Mouse (Mus musculus): ENCODE data around the gene Ppp4r4.
A peak's percentile ranks its signal among the peaks of the same experiment; 100 is the strongest.
"Not testable (repeated sequence)": the region's sequence is repeated elsewhere in the genome, so short reads cannot be mapped to it uniquely, and the experiment has no call there.

The Ppp4r4 gene

DNA sequence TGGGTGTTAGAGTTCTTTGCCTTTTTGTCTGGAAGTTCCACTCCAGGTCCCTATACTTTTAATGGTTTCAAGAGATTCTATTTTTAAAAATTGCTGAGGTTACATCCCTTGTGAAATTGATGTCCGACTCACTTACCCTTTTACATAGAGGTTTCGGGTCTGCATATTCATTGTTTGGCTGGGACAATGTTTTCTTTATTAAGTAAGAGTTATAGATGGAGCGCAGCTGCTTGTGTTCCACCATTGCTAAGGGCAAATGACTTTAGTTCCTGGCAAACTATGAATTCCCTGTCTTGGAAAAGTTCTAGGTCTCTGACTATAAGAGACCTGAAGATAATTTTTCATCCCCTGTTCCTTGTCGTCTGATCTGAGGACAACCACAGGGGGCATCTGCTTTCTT is 8.3 kb downstream of the Ppp4r4 start:
- DNase-seq: no peak

DNA sequence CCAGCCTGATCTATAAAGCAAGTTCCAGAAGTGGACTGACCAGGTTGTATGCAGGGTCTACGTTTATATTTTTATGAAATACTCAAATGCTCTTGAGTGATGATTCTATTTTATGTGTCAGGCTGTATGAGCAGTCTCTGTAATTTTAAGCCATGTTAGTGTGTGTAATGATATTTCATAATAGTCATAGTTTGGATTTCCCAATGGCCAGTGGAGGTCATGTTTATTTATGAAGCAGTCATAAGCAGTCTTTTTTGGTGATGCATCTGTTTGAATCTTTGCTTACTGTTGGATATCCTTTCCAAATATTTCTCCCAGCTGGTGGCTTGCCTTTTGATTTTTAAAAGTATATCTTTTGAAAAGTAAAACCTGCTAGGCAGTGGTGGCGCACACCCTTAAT is 11.3 kb downstream of the Ppp4r4 start:
- DNase-seq: no peak

GRCm38 (mm10) chr12:103544213-103544612 is 12.1 kb downstream of the Ppp4r4 start:
- DNase-seq: peak; percentile 14 to 49

DNA sequence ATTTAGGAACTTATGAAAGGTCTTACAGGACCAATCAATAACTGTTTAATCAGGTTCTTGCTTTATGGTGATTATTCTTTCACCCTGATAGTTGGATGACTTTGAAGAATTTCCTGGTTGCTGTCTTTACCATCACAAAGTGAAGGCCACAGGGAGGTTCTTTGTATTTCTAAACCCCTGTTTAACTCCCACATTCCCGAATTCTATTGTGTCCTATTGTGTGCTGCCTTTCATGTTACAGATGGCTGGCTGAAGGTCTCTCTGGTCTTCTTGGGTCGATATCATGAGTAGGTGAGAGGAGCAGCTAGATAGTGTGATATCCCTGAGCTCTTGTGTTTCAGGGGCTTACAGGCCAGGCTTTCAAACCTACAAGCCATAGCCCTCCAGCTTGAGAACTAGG is 15.4 kb downstream of the Ppp4r4 start:
- no peak for DNase-seq

- DNase-seq: no peak
Measured at GRCm38 (mm10) chr12:103548526-103548925, 16.4 kb downstream of the Ppp4r4 start.

DNA sequence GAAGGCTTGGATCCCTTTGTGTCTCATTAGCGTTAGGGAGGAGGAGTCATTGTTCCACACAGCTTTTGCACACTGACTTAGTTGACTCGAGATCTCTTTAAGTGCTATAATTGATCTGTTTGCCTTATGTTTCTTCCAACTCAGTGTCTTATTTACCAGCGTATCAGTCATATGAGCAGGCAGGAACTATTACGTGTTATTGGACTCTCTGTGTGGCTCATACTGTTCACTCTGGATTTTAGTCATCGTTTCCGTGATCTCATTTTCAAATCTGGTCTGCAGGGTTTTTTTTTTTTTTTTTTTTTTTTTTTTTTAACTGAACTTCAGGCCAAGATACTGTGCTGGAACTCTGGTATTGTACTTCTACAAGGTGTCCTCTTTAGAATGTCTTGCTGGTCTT is 18.0 kb downstream of the Ppp4r4 start:
- no peak for DNase-seq

- no peak for DNase-seq
Measured at GRCm38 (mm10) chr12:103551422-103551821, 19.3 kb downstream of the Ppp4r4 start.

DNA sequence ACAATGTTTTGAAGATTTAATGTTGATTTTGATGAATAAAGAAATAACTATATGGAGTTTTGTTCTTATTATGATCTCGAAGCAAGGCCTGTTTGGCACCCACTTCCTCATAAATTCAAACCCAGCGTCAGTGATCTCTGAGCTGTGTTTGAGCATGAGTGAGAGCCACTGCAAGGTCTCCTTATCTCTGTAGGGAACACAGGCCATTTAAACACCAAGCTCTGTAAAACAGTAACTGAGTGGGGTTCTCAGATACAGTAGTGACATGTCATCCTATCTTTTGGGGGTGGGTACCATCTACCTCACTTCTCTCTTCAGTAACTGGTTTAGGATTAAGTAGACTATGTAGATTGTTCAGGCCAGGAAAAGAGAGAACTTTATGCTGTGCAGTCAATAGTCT is 20.4 kb downstream of the Ppp4r4 start:
- no peak for DNase-seq

GRCm38 (mm10) chr12:103553497-103553896 is 21.4 kb downstream of the Ppp4r4 start:
- no peak for DNase-seq

DNA sequence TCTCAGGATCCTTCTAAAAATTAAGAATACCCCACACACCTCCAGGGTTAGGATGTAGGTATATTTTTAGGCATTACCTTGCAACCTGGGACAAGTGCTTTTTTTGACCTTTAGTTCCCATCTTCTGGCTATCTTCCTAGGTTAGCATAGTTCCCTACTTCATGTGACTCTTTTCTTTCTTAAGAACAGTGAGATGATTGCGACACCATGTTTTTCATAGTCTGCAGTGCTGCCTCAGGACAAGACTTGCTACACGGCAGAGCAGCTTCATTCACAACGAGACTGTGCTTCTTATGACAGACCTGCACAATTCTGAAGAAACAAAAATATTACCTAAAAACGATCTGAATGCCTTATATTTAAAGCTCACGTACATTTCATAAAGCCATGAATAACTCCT is 24.8 kb downstream of the Ppp4r4 start:
- no peak for DNase-seq

GRCm38 (mm10) chr12:103564726-103565125 is 32.6 kb downstream of the Ppp4r4 start:
- no peak for DNase-seq

- no peak for DNase-seq
Measured at GRCm38 (mm10) chr12:103565151-103565550, 33.1 kb downstream of the Ppp4r4 start.

DNA sequence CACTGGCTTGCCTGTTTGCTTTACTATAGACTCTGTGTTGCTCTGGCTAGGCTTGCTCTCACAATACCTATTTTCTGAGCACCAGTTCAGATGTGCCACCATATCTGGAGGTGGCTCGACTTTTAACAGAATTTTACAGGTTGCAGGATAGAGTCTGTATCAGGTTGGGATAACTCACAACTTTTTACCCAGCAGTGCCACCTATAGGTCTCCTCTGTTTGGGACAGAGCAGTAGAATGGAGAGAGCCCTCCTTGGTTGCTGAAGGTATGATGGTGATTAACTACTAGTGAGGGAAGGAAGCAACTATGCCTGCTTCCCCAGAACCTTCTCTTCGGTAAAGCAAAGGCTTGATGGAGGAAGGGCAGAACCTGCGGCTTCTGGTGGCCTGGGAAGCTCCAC is 35.0 kb downstream of the Ppp4r4 start:
- peak; percentile 9 to 12 for DNase-seq

DNA sequence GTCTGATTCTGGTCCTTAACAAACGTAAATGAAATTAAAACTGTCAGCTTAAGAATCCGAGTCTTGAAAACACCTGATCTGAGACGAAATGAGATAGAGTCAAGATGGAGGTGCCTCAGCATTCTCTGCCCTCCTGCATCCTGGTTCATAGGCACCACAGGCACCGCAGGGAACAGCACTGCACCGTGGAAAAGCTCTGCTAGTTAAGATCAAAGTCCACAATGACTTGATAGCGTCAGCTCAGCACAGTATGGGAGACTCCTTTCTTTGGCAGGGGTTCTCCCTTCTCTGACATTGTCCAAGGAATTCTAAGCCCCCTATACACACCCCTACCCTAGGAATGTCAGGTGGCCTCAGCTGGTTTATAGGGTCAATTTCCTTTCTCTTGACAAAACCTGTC is 37.6 kb downstream of the Ppp4r4 start:
- no peak for DNase-seq

DNA sequence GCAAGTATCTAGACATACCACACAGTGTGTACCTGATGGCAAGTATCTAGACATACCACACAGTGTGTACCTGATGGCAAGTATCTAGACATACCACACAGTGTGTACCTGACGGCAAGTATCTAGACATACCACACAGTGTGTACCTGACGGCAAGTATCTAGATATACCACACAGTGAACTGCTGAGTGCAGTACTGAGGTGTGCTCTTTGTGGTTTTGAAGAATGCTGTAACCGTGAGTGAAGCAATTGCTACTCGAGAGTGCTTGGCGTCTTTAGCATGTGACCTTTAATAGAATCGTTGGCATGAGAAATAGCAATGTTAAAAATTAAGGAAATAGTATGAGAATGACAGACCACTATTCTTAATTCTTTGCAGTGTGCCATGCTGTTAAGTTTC is 46.1 kb downstream of the Ppp4r4 start:
- not testable (repeated sequence) for DNase-seq

GRCm38 (mm10) chr12:103583771-103584170 is 51.7 kb downstream of the Ppp4r4 start:
- DNase-seq: peak; percentile 41 to 51

DNA sequence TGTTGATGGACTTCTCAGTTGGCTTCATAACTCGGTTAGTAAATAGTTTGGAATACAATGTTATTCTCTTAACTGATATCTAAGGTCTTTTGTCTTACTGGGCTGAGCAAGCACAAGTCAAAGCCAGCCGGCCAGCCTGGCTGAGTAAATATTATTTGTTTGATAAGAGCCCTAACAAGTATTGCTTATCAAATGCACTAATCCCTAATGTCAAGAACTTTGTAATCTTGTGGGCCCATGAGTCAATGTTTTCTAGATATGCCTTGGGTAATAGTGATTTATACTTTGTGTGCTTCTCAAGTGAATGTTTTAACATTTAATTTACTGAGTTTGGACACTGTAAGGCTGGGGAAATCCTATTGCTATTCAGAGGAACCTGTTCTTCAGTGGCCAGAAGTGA is 66.3 kb downstream of the Ppp4r4 start:
- no peak for DNase-seq

GRCm38 (mm10) chr12:103600364-103600763 is 68.3 kb downstream of the Ppp4r4 start:
- no peak for DNase-seq

DNA sequence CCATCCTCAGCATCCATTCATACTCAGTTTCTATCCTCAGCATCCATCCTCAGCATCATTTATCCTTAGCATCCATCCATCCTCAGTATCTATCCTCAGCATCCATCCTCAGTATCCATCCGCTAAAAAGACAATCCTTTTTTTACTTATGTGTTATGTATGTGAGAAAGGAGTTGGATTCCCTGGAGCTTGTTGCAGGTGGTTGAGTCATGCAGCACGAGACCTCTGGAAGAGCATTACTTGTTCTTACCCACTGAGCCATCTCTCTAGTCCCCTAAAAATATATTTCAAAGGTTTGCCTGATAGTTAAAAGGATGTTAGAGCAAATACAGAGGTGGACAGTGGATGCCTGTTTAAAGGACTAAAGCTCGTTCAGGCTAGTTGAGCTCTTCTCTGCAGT is 69.8 kb downstream of the Ppp4r4 start:
- DNase-seq: no peak

DNA sequence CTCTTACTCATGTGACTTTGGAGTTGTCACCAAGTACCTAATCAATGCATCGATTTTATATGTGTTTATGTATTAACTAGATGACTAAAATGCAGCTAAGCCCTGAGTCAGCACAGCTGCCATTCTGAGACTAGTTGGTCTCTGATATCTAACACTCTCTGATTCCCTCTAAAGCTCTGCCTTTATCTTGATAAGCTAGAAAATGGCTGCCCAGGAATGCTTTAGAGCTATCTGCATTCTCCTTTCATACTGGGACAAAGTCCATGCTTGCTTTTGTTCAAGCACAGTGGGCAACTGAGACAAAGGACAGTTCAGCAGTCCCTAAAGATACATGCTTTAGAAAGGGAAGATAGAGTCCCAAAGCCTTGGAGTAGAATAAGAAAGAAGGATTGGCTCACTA is 83.1 kb downstream of the Ppp4r4 start:
- DNase-seq: no peak

- DNase-seq: no peak
Measured at GRCm38 (mm10) chr12:103615734-103616133, 83.7 kb downstream of the Ppp4r4 start.

DNA sequence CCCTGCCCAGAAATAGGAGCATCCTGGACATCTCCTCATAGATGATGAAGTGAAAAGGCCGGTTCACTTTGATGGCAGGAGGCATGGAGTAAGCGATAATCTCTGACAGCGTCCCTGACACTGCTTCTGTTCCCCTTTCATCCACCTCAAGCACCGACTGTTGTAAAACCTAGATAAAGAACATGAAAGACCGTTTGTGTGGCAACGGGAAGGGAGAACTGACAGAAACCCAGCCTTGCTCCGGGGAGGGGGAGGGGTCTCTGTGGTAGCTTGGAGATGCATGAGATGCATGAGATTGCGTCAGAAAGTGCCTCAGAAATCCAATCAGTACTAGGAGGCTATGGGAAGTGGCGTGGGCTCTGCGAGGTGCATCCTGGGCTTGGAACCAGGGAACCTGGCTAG is 84.8 kb downstream of the Ppp4r4 start:
- DNase-seq: no peak

- DNase-seq: no peak
Measured at GRCm38 (mm10) chr12:103631203-103631612, 99.1 kb downstream of the Ppp4r4 start, which contains the start of gene Serpina10. Gene Serpina10, minus strand, starts transcription at chr12:103631444.

- no peak for DNase-seq
Measured at GRCm38 (mm10) chr12:103634430-103634829, 102.3 kb downstream of the Ppp4r4 start.

DNA sequence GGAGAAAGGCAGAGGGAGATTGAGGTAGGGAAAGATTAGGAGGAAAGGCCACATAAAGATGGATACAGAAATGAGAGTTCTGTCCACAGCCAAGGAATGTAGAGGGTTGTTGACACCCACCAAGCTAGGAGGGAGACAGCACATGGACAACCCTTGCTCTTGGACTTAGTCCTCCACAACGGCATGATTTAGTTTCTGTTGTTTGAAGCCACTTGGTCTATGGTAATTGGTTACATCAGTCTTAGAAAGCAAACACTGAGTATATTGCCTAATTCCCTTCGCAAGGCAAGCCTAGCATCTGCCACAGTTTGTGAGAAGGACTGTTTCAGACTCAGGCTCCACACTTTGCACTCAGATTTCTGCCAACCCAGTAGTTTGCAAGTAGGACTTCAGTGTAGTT is 103.8 kb downstream of the Ppp4r4 start:
- DNase-seq: no peak

DNA sequence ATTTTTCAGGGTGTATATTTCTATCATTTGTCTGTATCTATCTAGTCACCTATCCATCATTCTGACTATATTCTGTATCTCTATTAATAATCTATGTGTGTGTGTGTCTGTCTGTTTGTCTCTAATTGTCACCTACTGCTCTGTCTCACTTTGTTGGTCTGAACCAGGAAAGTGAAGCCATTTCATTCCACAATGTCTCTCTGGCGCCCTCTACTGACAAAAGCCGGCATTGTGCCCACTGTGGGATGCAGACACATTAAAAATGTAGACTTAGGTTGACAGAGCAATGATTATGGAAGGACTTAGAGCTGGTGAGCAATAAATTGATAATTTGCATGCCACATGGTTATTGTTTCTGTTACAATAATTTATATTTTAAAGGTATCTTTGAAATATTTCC is 111.3 kb downstream of the Ppp4r4 start:
- DNase-seq: peak; percentile 92 to 97

Data from cerebellum, postnatal 14 days (tissue).